Mouse (Mus musculus): ENCODE results near the gene D630039A03Rik. TPM values are rescaled to one million over a fixed set of nuclear protein-coding genes. Genes with fewer than 3 reads are reported as not detected.

The D630039A03Rik gene
- polyA plus RNA-seq, 1 experiment: 0.01 TPM

DNA sequence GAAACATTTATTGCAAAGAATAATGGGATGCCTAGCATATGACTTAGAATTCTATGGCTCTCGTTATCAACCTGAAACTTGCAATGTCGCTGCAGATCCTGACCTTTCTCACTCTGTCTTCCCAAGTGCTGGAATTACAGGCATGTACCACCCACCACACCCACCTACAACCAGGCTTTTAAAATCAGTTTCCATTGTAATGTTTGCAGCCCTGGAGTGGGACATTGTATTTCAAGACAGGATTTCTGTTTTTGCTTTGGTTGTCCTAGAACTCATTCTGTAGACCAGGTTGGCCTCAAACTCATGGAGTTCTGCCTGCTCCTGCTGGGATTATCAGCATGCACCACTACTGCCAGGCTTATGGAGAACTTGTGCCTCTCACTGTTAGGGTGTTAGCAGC lies 26.8 kb upstream of the D630039A03Rik start:
- H3K36me3 ChIP-seq (ENCODE audit: control insufficient read depth, insufficient read depth): peaks cover 57% of the 10 kb centered on the region

GRCm38 (mm10) chr4:57940631-57941030 lies 24.5 kb upstream of the D630039A03Rik start:
- no peaks in the 10 kb centered on the region for H3K79me3 ChIP-seq (ENCODE audit: low read depth)
- TF ChIP-seq CTCF (IDR thresholded peaks at IDR 0.05; ENCODE audit: control insufficient read depth, insufficient read depth, insufficient read length) (no peak), MYOG (IDR thresholded peaks at IDR 0.05; ENCODE audit: control insufficient read depth, extremely low read depth, insufficient read length) (no peak), MYOD1 (IDR thresholded peaks at IDR 0.05; ENCODE audit: control insufficient read depth, insufficient read length, low read depth) (no peak), USF1 (IDR thresholded peaks at IDR 0.05; ENCODE audit: low read depth) (no peak), CEBPB (IDR thresholded peaks at IDR 0.05; ENCODE audit: low read depth) (no peak), FOSL1 (IDR thresholded peaks at IDR 0.05; ENCODE audit: insufficient read depth, low read length, poor library complexity, severe bottlenecking) (no peak), MAX (IDR thresholded peaks at IDR 0.05) (no peak)
- H3K36me3 ChIP-seq (ENCODE audit: control insufficient read depth, insufficient read depth): peaks cover 36% of the 10 kb centered on the region
- H3K79me2 ChIP-seq (ENCODE audit: control insufficient read depth, insufficient read depth): peaks cover 3% of the 10 kb centered on the region
- no peak overlapping the region for H3K4me3 ChIP-seq (ENCODE audit: insufficient read depth, poor library complexity, severe bottlenecking)
- H3ac ChIP-seq (ENCODE audit: control insufficient read depth, insufficient read length, low read depth): no peak overlapping the region
- no peaks in the 10 kb centered on the region for H3K27me3 ChIP-seq (ENCODE audit: control insufficient read depth, insufficient read depth, insufficient read length)

More for the DNA sequence above, 26.8 kb upstream of the D630039A03Rik start:
- Histone ChIP-seq H3K27me3 (ENCODE audit: control insufficient read depth, insufficient read depth, insufficient read length) (no peaks in the 10 kb centered on the region), H3K79me3 (ENCODE audit: low read depth) (peaks cover 2% of the 10 kb centered on the region), H3ac (ENCODE audit: control insufficient read depth, insufficient read length, low read depth) (no peak overlapping the region), H3K4me3 (ENCODE audit: insufficient read depth, poor library complexity, severe bottlenecking) (no peak overlapping the region), H3K79me2 (ENCODE audit: control insufficient read depth, insufficient read depth) (peaks cover 21% of the 10 kb centered on the region)
- TF ChIP-seq CEBPB (IDR thresholded peaks at IDR 0.05; ENCODE audit: low read depth): no peak
- no peak for TF ChIP-seq MYOG (IDR thresholded peaks at IDR 0.05; ENCODE audit: control insufficient read depth, extremely low read depth, insufficient read length)
- TF ChIP-seq USF1 (IDR thresholded peaks at IDR 0.05; ENCODE audit: low read depth): no peak
- TF ChIP-seq CTCF (IDR thresholded peaks at IDR 0.05; ENCODE audit: control insufficient read depth, insufficient read depth, insufficient read length): no peak
- TF ChIP-seq MYOD1 (IDR thresholded peaks at IDR 0.05; ENCODE audit: control insufficient read depth, insufficient read length, low read depth): no peak
- TF ChIP-seq MAX (IDR thresholded peaks at IDR 0.05): no peak
- no peak for TF ChIP-seq FOSL1 (IDR thresholded peaks at IDR 0.05; ENCODE audit: insufficient read depth, low read length, poor library complexity, severe bottlenecking)

- H3K4me3 ChIP-seq (ENCODE audit: insufficient read depth, poor library complexity, severe bottlenecking): no peak overlapping the region
- TF ChIP-seq MYOG (IDR thresholded peaks at IDR 0.05; ENCODE audit: control insufficient read depth, extremely low read depth, insufficient read length): no peak
- TF ChIP-seq CEBPB (IDR thresholded peaks at IDR 0.05; ENCODE audit: low read depth): no peak
- TF ChIP-seq CTCF (IDR thresholded peaks at IDR 0.05; ENCODE audit: control insufficient read depth, insufficient read depth, insufficient read length): no peak
- TF ChIP-seq MAX (IDR thresholded peaks at IDR 0.05): no peak
- no peak for TF ChIP-seq USF1 (IDR thresholded peaks at IDR 0.05; ENCODE audit: low read depth)
- no peak for TF ChIP-seq FOSL1 (IDR thresholded peaks at IDR 0.05; ENCODE audit: insufficient read depth, low read length, poor library complexity, severe bottlenecking)
- no peak for TF ChIP-seq MYOD1 (IDR thresholded peaks at IDR 0.05; ENCODE audit: control insufficient read depth, insufficient read length, low read depth)
- no peaks in the 10 kb centered on the region for H3K27me3 ChIP-seq (ENCODE audit: control insufficient read depth, insufficient read depth, insufficient read length)
- H3K79me3 ChIP-seq (ENCODE audit: low read depth): no peaks in the 10 kb centered on the region
- H3K79me2 ChIP-seq (ENCODE audit: control insufficient read depth, insufficient read depth): no peaks in the 10 kb centered on the region
- H3ac ChIP-seq (ENCODE audit: control insufficient read depth, insufficient read length, low read depth): no peak overlapping the region
- peaks cover 3% of the 10 kb centered on the region for H3K36me3 ChIP-seq (ENCODE audit: control insufficient read depth, insufficient read depth)
These were observed 21.2 kb upstream of the D630039A03Rik start for GRCm38 (mm10) chr4:57937292-57937691.

DNA sequence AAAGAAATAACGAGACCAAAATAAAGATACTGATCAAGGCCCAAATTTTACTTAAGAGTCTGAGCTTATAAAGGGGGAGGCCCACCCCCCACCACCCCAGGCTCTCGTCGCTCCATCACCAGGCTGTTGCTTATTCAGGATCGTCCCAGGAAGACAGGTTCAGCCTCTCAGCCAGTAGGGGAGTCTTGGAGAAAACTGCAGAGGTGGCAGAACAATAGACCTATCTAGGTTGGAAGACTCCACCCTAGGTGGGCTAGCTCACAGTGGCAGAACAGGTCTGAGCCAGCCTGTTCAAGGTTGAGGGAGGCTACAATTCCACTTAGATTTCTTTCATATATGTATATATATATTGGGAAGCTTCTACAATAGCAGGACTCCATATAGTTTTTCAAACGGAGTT lies 18.1 kb upstream of the D630039A03Rik start:
- H3K79me2 ChIP-seq (ENCODE audit: control insufficient read depth, insufficient read depth): no peaks in the 10 kb centered on the region
- no peaks in the 10 kb centered on the region for H3K27me3 ChIP-seq (ENCODE audit: control insufficient read depth, insufficient read depth, insufficient read length)
- H3ac ChIP-seq (ENCODE audit: control insufficient read depth, insufficient read length, low read depth): no peak overlapping the region
- no peaks in the 10 kb centered on the region for H3K36me3 ChIP-seq (ENCODE audit: control insufficient read depth, insufficient read depth)
- no peak overlapping the region for H3K4me3 ChIP-seq (ENCODE audit: insufficient read depth, poor library complexity, severe bottlenecking)
- TF ChIP-seq CTCF (IDR thresholded peaks at IDR 0.05; ENCODE audit: control insufficient read depth, insufficient read depth, insufficient read length) (no peak), USF1 (IDR thresholded peaks at IDR 0.05; ENCODE audit: low read depth) (no peak), FOSL1 (IDR thresholded peaks at IDR 0.05; ENCODE audit: insufficient read depth, low read length, poor library complexity, severe bottlenecking) (no peak), MYOG (IDR thresholded peaks at IDR 0.05; ENCODE audit: control insufficient read depth, extremely low read depth, insufficient read length) (no peak), CEBPB (IDR thresholded peaks at IDR 0.05; ENCODE audit: low read depth) (no peak), MAX (IDR thresholded peaks at IDR 0.05) (no peak), MYOD1 (IDR thresholded peaks at IDR 0.05; ENCODE audit: control insufficient read depth, insufficient read length, low read depth) (no peak)
- no peaks in the 10 kb centered on the region for H3K79me3 ChIP-seq (ENCODE audit: low read depth)

DNA sequence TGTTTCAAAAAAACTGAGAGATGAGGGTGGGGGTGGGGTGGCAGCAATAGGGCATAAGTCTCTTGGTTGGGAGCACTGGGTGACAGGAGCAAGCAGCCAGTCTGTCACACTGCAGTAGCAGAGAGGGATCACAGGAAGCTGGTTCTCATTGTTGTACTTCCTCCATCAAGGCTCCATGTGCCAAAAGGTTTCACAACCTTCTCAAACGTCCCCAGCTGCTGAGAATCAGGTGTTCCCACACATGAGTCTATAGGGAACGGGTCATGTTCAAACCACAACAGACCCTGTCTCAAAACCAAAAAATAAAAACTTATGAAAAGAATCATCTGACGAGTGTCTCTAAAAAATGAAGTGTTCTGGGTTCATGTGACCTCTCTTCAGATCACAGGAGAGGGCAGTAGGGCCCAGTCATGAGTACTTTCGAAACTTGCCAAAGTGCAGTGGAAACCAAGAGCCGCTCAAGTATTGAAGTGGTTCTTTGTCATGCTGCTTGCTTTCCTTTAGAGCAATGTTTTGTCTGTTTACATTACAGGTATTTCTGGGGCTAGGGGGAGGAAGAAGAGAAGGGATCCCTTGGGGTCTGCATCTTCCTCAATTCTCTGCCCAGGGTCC lies 14.6 kb upstream of the D630039A03Rik start:
- Histone ChIP-seq H3K79me2 (ENCODE audit: control insufficient read depth, insufficient read depth) (no peaks in the 10 kb centered on the region), H3K79me3 (ENCODE audit: low read depth) (no peaks in the 10 kb centered on the region)

More for the DNA sequence above, 14.6 kb upstream of the D630039A03Rik start:
- Histone ChIP-seq H3K36me3 (ENCODE audit: control insufficient read depth, insufficient read depth) (no peaks in the 10 kb centered on the region), H3K4me3 (ENCODE audit: insufficient read depth, poor library complexity, severe bottlenecking) (no peak overlapping the region), H3K27me3 (ENCODE audit: control insufficient read depth, insufficient read depth, insufficient read length) (no peaks in the 10 kb centered on the region), H3ac (ENCODE audit: control insufficient read depth, insufficient read length, low read depth) (no peak overlapping the region)
- TF ChIP-seq CEBPB (IDR thresholded peaks at IDR 0.05; ENCODE audit: low read depth): no peak
- no peak for TF ChIP-seq CTCF (IDR thresholded peaks at IDR 0.05; ENCODE audit: control insufficient read depth, insufficient read depth, insufficient read length)

Data from C2C12 (cell line).